Mouse (Mus musculus): ENCODE measurements around the gene Btnl10.

Gene Btnl10

DNA sequence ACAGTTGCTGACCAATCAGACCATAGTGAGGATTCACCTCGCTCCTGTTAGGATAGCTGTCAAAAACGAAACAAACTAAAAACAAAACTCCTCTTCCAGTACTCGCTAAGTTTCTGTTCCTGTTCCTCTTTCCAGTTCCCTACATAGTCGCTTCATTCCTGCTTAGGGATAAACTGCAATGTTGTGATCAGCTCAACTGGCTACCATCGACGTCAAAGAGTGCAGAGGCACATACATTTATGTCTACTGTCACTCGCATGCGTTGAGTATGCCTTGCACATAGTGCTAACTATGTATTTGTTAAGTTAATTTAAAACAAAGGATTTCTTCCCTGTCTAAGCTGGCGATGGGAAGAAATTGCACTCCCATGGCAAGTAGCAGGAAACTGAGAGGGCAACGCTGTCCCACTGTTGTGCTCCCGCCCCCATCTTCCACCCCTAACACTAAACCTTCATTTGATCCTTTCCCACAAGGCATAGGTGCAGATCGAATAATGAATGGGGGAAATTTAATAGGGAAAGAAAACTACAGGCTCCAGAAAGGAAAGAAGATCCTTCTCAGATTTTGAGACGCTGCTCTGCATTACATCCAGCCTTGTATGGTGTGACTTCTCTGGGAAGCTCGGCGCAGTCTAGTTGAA, 41.6 kb downstream of the Btnl10 start:
- peak; percentile 33 for DNase-seq (ENCODE audit: low read depth)

DNA sequence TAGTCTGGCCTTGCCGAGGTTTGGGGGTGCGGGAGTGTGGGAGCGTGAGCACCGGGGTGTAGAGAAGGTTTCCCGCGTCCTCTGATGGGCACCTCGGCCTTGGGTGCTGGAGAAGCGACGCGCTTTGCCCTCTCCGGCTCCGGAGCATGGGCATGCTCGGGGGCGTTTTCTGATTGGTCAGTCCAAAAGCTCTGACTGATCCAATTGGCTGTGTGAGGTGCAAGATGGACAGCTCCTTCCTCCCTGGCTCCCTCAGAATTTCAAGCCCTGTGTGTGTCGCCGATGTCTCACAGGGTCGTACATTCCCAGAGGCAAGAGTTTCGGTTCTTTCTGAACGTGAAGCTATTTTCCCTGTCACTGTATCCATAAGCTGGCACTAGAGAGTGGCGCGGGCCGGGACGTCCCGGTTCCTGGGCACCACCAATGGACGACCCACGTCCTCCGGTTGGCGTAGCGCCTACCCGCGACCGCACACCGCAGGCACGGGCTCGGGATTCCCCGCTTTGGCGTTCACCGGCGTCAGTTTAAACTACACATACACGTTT, 42.3 kb downstream of the Btnl10 start:
- DNase-seq (ENCODE audit: low read depth): peak; percentile 90

DNA sequence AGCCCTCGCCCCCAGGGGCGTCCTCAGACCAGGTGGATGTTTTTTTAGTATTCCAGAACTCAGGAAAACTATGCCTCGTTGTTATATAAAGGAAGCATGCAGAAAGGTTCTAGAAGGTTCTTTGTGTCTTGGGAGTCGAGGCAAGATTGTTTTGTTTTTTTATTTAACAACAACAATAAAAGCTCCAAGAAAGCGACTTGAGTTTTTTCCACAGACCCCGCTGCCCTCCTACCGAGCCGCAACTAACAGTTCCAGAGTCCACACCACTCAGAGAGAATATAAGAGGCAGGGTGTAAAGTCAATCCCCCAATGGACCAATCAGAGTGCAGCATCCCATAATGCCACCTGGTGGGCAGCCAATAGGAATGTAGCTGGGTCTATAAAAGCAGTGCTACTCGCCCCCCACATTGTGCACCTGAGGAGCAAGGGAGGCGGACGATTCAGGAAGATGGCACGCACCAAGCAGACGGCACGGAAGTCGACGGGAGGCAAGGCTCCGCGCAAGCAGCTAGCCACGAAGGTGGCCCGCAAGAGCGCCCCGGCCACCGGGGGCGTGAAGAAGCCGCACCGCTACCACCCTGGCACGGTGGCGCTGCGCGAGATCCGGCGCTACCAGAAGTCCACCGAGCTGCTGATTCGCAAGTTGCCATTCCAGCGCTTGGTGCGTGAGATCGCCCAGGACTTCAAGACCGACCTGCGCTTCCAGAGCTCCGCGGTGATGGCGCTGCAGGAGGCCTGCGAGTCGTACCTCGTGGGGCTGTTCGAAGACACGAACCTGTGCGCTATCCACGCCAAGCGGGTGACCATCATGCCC, 43.9 kb downstream of the Btnl10 start:
- DNase-seq (ENCODE audit: low read depth): no peak

DNA sequence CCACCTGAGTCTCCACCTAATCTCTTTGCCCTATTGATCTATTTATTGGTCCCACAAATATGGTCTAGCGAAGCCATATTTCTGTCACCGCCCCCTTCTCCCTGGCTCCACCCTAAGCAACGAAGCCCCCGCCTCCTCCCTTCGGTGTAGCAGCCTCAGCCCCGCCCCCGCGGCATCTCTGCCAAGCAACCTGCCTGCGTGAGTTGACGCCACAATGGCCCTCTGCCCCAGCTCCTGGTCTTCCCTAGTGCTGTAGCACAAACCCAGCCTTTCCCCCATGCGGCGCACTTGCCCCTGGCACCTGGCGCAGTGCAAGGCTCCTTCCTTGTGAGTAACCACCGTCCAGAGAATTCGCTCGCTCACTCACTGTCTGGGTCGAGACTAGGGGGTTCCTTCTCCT, 45.8 kb downstream of the Btnl10 start:
- DNase-seq (ENCODE audit: low read depth): no peak

DNA sequence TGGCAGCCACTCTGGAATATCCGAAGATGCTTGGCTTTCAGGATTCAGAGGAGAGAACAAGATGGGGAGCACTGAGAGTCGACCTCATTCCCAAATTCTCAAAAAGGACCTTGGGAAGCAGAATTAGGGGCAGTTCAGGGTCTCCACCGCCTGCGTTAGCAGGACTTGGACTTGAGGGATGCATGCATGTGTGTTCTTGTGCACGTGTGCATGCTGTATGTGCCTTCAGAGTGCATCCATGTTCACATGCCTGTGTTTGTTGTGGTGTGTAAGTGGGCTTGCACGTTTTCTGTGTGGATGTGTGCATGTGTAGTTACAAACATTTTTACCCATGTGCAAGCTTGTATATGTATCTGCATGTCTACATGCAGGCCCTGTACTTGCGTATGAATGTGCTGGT, 46.5 kb downstream of the Btnl10 start:
- DNase-seq (ENCODE audit: low read depth): no peak

DNA sequence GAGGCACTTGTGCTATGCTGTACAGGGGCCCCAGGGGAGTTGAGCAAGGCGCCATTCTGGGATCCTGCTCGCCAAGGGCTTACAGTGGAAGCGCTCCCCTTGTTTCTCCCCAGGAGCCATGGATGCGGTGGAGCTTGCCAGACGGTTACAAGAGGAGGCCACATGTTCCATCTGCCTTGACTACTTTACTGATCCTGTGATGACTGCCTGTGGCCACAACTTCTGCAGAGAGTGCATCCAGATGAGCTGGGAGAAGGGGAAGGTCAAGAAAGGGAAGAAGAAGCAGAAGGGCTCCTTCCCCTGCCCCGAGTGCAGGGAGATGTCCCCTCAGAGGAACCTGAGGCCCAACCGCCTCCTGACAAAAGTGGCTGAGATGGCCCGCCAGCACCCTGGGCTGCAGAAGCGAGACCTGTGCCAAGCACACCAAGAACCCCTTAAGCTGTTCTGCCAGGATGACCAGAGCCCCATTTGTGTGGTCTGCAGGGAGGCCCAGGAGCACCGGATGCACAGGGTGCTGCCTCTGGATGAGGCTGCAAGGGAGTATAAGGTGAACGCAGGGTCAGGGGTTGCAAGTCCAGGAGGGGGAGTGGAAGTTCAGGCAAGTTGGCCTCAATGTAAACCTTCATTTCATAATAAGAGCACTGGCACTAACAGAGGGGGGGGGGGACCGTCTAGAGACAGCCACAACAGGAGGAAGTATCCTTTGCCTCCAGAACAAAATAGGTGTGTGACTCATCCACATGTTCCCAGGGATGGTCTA, 47.5 kb downstream of the Btnl10 start:
- no peak for DNase-seq (ENCODE audit: low read depth)

DNA sequence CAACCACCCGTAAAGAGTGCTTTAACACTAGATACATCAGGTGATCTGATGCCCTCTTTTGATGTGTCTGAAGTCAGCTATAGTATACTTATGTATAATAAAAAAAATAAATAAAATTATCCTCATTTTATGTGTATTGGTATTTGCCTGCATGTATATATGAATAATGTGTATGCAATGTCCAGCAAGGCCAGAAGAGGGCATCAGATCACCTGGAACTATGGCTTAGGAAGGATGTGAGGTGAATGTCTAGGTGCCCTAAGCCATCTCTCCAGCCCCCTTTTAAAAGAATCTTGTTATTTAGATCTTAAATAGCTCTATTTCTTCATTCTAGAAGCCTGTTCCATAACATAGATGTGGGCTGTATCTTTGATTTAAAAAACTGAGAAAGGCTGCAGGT, 49.6 kb downstream of the Btnl10 start:
- peak; percentile 70 for DNase-seq (ENCODE audit: low read depth)

DNA sequence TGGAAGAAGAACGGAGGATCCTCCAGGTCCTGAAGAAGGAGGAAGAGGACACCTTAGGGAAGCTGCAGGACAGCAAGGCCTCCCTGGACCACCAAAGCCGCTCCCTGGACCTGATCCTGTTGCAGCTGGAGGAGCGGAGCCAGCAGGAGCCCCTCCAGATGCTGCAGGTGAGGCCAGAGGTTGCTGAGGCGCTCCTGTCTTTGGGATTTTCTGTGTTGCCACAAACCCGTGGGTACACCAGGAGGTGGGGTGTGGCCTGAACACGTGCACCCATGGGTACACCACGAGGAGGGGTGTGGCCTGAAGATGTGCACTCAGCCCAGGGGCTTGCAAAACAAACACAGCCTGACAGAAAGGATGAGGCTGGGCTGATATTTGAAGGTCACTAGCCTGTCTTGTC, 50.8 kb downstream of the Btnl10 start:
- DNase-seq (ENCODE audit: low read depth): no peak

DNA sequence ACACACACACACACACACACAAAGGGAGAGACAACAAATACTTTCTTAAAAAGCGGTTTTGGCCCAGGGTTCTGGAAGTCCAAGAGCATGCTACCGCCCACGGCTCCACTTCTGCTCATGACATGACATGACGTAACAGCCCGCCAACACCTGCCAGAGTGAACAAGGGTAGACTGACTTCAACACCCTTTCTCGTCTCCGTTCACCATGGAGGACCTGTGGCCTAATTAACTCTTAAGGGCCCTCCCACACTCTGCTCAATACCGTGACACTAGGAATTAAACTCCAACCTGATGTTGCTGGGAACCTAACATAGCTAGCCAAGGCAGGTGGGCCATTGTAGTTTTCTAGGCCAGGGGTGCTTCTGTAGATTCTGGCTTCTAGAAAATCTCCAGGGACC, 51.3 kb downstream of the Btnl10 start:
- no peak for DNase-seq (ENCODE audit: low read depth)

DNA sequence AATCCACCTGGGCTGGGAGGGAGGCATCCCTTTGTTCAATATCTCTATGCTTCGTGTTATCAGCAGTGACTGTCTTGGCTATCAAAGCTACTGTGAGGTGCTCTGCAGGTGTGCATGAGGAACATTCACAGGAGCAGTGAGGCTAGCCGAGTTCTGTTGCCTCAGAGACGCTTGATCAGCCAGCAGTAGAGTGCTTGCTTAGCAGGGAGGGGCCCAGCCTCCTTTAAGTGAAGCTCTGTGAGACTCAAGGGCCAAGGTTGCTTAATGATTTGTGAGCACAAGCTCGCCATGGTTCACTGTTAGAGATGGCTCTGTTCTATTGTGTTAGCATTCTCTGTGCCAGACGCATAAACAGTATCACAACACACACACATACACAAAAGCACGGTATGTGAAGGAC, 52.0 kb downstream of the Btnl10 start:
- no peak for DNase-seq (ENCODE audit: low read depth)

DNA sequence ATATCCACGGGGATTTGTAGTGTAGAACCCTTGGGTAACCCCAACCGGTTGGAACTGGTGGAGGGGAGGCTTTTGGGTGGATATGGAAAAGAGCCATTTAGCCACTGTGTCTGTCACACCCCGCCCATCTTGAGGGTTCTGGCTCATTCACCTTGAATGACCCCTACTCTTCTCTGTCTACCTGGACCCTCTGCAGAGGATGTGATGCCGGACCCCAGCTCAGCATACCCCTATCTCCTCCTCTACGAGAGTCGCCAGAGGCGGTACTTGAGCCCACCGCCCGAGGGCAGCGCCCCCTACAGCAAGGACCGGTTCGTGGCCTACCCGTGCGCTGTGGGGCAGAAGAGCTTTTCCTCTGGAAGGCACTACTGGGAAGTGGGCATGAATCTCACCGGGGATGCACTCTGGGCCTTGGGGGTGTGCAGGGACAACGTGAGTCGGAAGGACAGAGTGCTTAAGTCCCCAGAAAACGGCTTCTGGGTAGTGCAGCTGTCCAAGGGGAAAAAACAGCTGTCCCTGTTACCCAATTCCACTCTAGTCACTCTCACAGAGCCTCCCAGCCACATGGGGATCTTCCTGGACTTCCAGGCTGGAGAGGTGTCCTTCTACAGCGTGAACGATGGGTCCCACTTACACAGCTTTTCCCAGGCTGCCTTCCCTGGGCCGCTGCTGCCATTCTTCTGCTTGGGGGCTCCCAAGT, 53.3 kb downstream of the Btnl10 start:
- DNase-seq (ENCODE audit: low read depth): no peak

DNA sequence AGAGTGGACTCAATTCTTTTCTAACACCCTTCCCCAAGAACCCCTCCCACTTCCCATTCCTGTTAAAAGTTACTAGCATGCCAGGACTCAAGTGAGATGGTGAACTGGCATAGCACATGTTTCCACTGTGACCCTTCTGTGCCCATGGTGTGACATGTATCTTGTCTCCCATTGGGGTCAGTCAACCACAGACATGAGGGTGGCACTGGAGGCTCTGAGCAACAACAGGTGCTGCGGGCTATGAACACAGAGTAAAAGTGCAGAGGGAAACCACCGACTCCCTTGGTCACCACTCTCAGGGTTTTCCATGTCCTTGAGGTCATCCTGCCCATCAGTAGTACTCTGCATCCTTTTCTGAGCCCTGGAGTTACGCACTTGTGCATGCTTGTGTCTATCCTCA, 54.1 kb downstream of the Btnl10 start:
- DNase-seq (ENCODE audit: low read depth): no peak

DNA sequence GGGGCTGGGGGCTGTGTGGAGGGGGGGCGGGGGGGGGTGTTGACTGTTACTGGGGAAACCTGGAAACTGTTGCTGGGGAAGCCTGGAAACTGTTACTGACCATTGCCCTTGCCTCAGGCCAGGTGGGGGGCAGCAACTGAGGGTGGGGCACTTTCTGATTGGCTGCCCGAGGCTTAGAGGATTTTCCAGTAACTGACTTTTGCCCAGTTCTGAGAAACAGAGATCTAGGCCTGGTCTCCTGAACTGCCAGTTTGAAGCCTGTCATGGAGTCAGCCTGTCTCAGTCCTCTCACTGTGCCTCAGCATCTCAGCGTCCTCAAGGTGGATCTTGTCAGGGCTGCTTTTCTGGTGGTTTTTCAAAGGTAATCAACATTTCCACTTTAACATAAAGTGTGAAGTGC, 56.7 kb downstream of the Btnl10 start:
- DNase-seq (ENCODE audit: low read depth): no peak
